Mouse (Mus musculus): ENCODE results near the gene Rassf7.
"Not testable (repeated sequence)": the region's sequence is repeated elsewhere in the genome, so short reads cannot be mapped to it uniquely, and the experiment has no call there.

Gene Rassf7

GRCm38 (mm10) chr7:141226535-141226934 is 10.9 kb downstream of the Rassf7 start:
- no peak for DNase-seq

DNA sequence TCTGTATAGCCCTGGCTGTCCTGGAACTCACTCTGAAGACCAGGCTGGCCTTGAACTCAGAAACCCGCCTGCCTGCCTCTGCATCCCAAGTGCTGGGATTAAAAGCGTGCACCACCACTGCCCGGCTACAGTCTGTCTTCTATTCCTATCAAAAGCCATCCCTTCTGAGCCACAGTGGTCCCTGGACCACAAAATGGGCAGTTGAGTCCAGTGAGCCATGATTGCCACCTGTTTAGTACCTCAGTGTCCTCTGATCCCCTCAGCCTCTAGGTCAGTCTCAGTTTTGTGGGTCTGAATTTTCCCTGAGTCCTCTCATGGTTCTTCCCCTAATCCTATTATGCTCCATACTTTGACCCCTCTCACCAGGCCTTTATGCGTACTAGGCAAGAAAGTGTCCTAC is 12.1 kb downstream of the Rassf7 start:
- no peak for DNase-seq

- DNase-seq, result peak; percentile 89 to 94
These were observed 12.8 kb downstream of the Rassf7 start, which contains the start of gene Phrf1 for GRCm38 (mm10) chr7:141228279-141229067. Gene Phrf1, plus strand, starts transcription at chr7:141228784.

DNA sequence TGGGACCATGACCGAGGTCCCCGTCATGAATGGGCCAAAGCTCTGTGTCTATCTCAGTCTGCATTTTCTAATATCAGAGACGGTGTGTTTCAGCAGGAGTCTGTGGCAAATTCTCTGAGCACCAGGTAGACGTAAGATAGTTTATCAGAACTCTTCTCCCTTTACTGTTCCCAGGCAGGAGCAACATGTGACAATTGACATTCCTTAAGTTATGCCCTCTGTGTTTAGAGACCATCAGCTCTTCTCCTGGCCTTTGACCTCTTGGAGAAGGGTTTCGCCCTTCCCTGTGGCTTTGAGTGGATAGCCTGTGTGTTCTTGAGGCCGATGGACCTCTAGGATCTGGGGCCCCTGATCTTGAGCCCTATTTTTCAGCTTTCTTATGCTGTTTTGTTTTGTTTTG is 14.0 kb downstream of the Rassf7 start:
- DNase-seq, result no peak

GRCm38 (mm10) chr7:141230570-141230969 is 14.9 kb downstream of the Rassf7 start:
- no peak for DNase-seq

- DNase-seq, result no peak
These were observed 15.5 kb downstream of the Rassf7 start for GRCm38 (mm10) chr7:141231111-141231510.

GRCm38 (mm10) chr7:141231551-141231950 is 15.9 kb downstream of the Rassf7 start:
- no peak for DNase-seq

DNA sequence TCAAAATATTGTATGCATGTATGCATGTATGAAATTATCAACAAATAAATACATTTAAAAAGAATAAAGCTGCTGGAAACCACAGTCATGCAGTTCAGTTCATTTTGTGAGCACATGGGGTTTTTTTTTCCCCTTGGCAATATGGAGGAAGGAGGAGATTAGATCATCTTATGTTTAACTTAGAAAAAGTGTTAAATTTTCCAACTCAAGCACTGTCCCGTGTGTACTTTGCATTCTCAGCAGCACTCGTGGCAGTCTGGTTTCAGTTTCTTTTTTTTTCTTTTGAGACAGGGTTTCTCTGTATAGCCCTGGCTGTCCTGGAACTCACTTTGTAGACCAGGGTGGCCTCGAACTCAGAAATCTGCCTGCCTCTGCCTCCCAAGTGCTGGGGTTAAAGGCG is 34.8 kb downstream of the Rassf7 start:
- DNase-seq, result not testable (repeated sequence)

GRCm38 (mm10) chr7:141256159-141256558 is 40.5 kb downstream of the Rassf7 start:
- DNase-seq, result no peak

DNA sequence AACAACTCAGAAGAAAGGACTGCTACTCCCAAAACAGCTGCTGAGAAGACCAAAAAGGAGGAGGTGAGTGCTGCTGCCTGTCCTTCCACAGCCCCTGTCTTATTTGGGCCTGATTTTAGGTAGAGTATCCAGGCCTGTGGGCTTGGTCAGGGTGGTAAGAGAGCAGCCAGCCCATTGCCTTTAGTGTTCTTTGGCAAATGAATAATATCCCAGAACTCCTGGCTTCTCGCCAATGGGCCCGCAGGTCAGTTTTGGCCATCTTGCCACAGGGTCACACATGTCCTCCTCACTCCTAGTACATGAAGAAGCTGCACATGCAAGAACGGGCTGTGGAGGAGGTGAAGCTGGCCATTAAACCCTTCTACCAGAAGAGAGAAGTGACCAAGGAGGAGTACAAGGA is 45.8 kb downstream of the Rassf7 start:
- no peak for DNase-seq

DNA sequence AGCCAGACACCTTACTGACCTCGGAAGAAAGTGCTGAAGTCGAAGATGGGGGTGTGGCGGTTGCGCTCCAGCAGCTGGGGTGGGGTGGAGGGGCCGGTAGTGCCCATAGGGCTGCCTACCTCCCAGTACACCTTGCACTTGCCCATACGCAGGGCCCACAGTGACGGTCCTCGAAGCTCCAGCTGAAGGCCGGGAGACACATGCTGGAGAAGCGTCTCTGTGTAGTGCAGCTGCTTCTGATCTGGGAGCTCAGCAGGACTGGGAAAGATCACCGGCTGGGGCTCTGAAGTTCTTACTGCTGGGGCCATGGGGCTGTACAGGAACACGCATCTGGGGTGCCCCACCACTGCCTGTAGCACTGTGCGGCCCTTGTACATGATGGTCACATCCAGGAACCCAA is 48.0 kb downstream of the Rassf7 start:
- no peak for DNase-seq

GRCm38 (mm10) chr7:141264041-141264700 is 48.5 kb downstream of the Rassf7 start:
- DNase-seq, result no peak

GRCm38 (mm10) chr7:141264761-141265410 is 49.2 kb downstream of the Rassf7 start:
- peak; percentile 72 to 76 for DNase-seq

DNA sequence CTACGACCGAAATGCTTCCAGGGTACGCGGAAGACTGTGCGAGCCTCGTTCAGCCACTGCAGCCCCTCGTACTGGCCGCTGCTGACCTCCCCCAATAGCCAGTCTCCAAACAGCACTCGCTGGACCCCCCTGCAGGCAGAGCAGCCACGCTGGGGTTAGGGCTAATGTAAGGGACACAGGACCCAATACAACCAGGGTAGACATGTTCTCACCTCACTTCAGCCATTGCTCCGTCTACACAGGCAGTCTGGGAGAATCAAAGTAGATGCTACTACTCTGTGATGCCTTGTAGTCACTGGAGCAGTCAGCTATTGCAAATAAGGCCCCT is 49.7 kb downstream of the Rassf7 start:
- no peak for DNase-seq

DNA sequence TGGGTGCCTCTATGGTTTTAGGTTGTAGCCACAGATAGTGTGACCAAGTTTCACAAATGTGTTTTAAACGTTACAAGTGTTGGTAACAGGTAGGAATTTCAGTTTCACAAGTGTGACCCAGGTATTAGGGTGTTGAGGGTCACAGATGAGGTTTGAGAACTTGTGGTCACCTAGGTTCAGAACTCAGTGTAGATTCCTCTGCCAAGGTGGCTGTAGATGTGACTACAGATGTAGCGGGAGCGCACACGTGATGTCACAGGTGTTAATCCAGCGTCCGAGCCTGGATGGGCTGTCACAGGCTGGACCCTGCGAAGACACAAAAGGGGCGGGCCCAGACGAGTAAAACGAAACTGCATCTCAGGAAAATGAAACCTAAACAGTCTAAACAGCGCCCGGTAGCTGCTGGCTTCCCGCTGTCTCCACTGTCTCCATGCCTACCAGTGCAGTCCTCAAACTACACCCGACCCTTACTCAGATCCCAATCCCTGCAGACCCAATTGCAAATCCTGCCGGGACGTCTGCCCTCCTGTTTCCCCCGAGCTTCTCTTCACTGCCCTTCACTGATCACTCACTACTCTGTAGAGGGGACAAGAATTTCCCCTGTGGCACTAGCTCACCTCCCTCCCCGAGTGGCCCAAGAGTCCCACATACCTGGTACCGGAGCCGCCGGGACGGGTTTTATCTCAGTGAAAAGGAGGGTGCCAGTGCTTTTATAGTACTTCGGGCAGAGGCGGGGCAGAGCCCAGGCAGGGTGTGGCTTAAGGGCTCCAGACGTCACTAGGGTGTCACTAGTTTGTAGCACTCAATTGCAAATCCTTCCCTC is 50.3 kb downstream of the Rassf7 start, which contains the start of gene Irf7:
Gene Irf7, minus strand, starts transcription at position 743 of the 823 bp plus-strand sequence.
- peak; percentile 75 to 79 for DNase-seq

Data from thymus, postnatal 36 days (tissue).